Mouse (Mus musculus) heart, adult 8-10 months (tissue): ENCODE measurements around the gene Rabgef1. TPM values are rescaled to one million over a fixed set of nuclear protein-coding genes. Genes with fewer than 3 reads are reported as not detected.

ENCODE experiments used
- DNase-seq: peaks from one replicate; pipeline ENCODE4 v3.0.0; 2022; ENCODE audit warnings: low spot score
- total RNA-seq, 4 experiments: library from RNA; stranded (reverse); gene quantifications; 2 replicates each; pipeline ENCODE4 v1.2.4; 2022

Rabgef1 gene
- total RNA-seq, 4 experiments from 2014 or later = 20.6 to 24.3 (median 22.0) TPM

- DNase-seq = peak; percentile 52
Measured at GRCm38 (mm10) chr5:130171956-130172601, 481 bp downstream of the Rabgef1 start.

- DNase-seq = no peak
Measured at GRCm38 (mm10) chr5:130173012-130173411, 1.4 kb downstream of the Rabgef1 start.

- no peak for DNase-seq
Measured at GRCm38 (mm10) chr5:130177871-130178270, 6.3 kb downstream of the Rabgef1 start.

GRCm38 (mm10) chr5:130180362-130180761, 8.8 kb downstream of the Rabgef1 start:
- no peak for DNase-seq

GRCm38 (mm10) chr5:130181740-130182540, 10.3 kb downstream of the Rabgef1 start:
- DNase-seq = no peak

- no peak for DNase-seq
Measured at GRCm38 (mm10) chr5:130182541-130182821, 10.9 kb downstream of the Rabgef1 start.

- no peak for DNase-seq
Measured at GRCm38 (mm10) chr5:130184193-130184856, 12.7 kb downstream of the Rabgef1 start.

GRCm38 (mm10) chr5:130185312-130185711, 13.7 kb downstream of the Rabgef1 start:
- no peak for DNase-seq

- no peak for DNase-seq
Measured at GRCm38 (mm10) chr5:130187383-130187782, 15.8 kb downstream of the Rabgef1 start.

GRCm38 (mm10) chr5:130190909-130191308, 19.3 kb downstream of the Rabgef1 start:
- DNase-seq = no peak

- DNase-seq = no peak
Measured at GRCm38 (mm10) chr5:130191865-130192264, 20.3 kb downstream of the Rabgef1 start.

GRCm38 (mm10) chr5:130192356-130192944, 20.9 kb downstream of the Rabgef1 start:
- no peak for DNase-seq

GRCm38 (mm10) chr5:130193760-130194159, 22.2 kb downstream of the Rabgef1 start:
- no peak for DNase-seq

- no peak for DNase-seq
Measured at GRCm38 (mm10) chr5:130196307-130196706, 24.7 kb downstream of the Rabgef1 start.

GRCm38 (mm10) chr5:130197454-130197853, 25.9 kb downstream of the Rabgef1 start:
- no peak for DNase-seq

- DNase-seq = no peak
Measured at GRCm38 (mm10) chr5:130197981-130198380, 26.4 kb downstream of the Rabgef1 start.

- DNase-seq = no peak
Measured at GRCm38 (mm10) chr5:130200233-130201029, 28.8 kb downstream of the Rabgef1 start.

GRCm38 (mm10) chr5:130203948-130204347, 32.4 kb downstream of the Rabgef1 start:
- DNase-seq = no peak

GRCm38 (mm10) chr5:130204560-130204959, 33.0 kb downstream of the Rabgef1 start:
- no peak for DNase-seq

- no peak for DNase-seq
Measured at GRCm38 (mm10) chr5:130205441-130206023, 33.9 kb downstream of the Rabgef1 start.

- no peak for DNase-seq
Measured at GRCm38 (mm10) chr5:130207299-130207698, 35.7 kb downstream of the Rabgef1 start.
